Mouse (Mus musculus) erythroblast, embryonic 14.5 days (primary cell): ENCODE results near the gene Rbm8a2.

Experiments
- GATA1 ChIP-seq: IDR thresholded peaks from 2 replicates; pipeline ENCODE4 v1.6.1; 2012; ENCODE audit warnings: low read length, inconsistent platforms, mixed read lengths
- TAL1 ChIP-seq: IDR thresholded peaks from 3 replicates; pipeline ENCODE4 v1.6.1; 2012; ENCODE audit warnings: low read length, inconsistent platforms, mixed read lengths

DNA sequence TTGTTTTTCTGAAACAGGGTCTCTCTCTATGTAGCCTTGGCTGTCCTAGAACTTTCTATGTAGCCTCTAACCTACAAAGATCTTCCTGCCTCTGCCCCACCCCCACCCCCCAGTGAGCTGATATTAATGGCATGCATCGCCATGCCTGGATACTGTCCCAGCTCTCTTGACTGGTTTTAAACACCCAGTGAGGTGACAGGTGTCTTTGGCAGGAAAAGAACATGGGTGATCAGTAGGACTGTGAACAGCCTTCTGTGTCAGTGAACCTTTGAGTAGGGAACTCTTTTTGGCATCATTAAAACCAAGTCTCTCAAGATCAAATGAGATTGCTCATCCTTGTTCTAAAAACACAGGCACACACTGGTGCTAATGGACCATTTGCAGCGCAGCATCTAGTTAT, 17.1 kb downstream of the Rbm8a2 start:
- TF ChIP-seq GATA1 (no peak), TAL1 (no peak)
